Mouse (Mus musculus) myocyte (in vitro differentiated cells): ENCODE measurements around the gene Rps21. TPM values are rescaled to one million over a fixed set of nuclear protein-coding genes. Genes with fewer than 3 reads are reported as not detected.
A peak's percentile ranks its signal among the peaks of the same experiment; 100 is the strongest.

ENCODE experiments used
- H3K27me3 ChIP-seq: one replicate; pipeline ENCODE4 v1.6.1; 2011; ENCODE audit not compliant: control insufficient read depth, insufficient read depth, insufficient read length
- H3K36me3 ChIP-seq: one replicate; pipeline ENCODE4 v1.6.1; 2011; ENCODE audit not compliant: control insufficient read depth, insufficient read depth
- H3K4me2 ChIP-seq: one replicate; pipeline ENCODE4 v1.6.1; 2011; ENCODE audit warnings: low read depth, control low read depth
- H3K4me3 ChIP-seq: one replicate; pipeline ENCODE4 v1.5.1; 2011; ENCODE audit warnings: mild to moderate bottlenecking, control low read depth, moderate library complexity
- H3K79me2 ChIP-seq: one replicate; pipeline ENCODE4 v1.6.1; 2011; ENCODE audit not compliant: control insufficient read depth, insufficient read depth
- H3ac ChIP-seq: one replicate; pipeline ENCODE4 v1.6.1; 2011; ENCODE audit not compliant: control insufficient read depth, insufficient read length
- CEBPB ChIP-seq: IDR thresholded peaks from 2 replicates; pipeline ENCODE4 v1.6.1; 2011; ENCODE audit warnings: mild to moderate bottlenecking, moderate library complexity; ENCODE audit not compliant: poor library complexity, insufficient read depth, severe bottlenecking
- E2F4 ChIP-seq: IDR thresholded peaks from one replicate; pipeline ENCODE4 v1.6.1; 2011; ENCODE audit warnings: mild to moderate bottlenecking, control low read depth, moderate library complexity; ENCODE audit not compliant: insufficient read depth
- MAX ChIP-seq: IDR thresholded peaks from one replicate; pipeline ENCODE4 v1.6.1; 2011; ENCODE audit warnings: low read depth, mild to moderate bottlenecking, control low read depth
- MYOD1 ChIP-seq, 3 experiments: IDR thresholded peaks; one replicate each; pipeline ENCODE4 v1.6.1; 2011; ENCODE audit warnings: control low read depth in 2 of 3, low read depth in 2 of 3, mild to moderate bottlenecking in 2 of 3, moderate library complexity in 1 of 3; ENCODE audit not compliant: insufficient read length in 2 of 3, control insufficient read depth in 1 of 3
- MYOG ChIP-seq, 3 experiments: IDR thresholded peaks; one replicate each; pipeline ENCODE4 v1.6.1; 2011; ENCODE audit warnings: control low read depth in 2 of 3, low read depth in 2 of 3, mild to moderate bottlenecking in 2 of 3; ENCODE audit not compliant: insufficient read length in 2 of 3, control insufficient read depth in 1 of 3, insufficient read depth in 1 of 3
- POLR2A ChIP-seq: IDR thresholded peaks from one replicate; pipeline ENCODE4 v1.6.1; 2011; ENCODE audit warnings: low read depth, mild to moderate bottlenecking, control low read depth, moderate library complexity; ENCODE audit not compliant: insufficient read length
- POLR2AphosphoS2 ChIP-seq: IDR thresholded peaks from one replicate; pipeline ENCODE4 v1.6.1; 2011; ENCODE audit warnings: low read depth, control low read depth; ENCODE audit not compliant: insufficient read length
- REST ChIP-seq: IDR thresholded peaks from one replicate; pipeline ENCODE4 v1.6.1; 2011; ENCODE audit warnings: mild to moderate bottlenecking, control low read depth, moderate library complexity; ENCODE audit not compliant: insufficient read depth, insufficient read length
- SRF ChIP-seq: IDR thresholded peaks from one replicate; pipeline ENCODE4 v1.6.1; 2011; ENCODE audit warnings: low read depth; ENCODE audit not compliant: control insufficient read depth, insufficient read length
- TCF12 ChIP-seq: IDR thresholded peaks from one replicate; pipeline ENCODE4 v1.6.1; 2011; ENCODE audit warnings: mild to moderate bottlenecking, control low read depth; ENCODE audit not compliant: poor library complexity, insufficient read depth, severe bottlenecking
- TCF3 ChIP-seq: IDR thresholded peaks from one replicate; pipeline ENCODE4 v1.6.1; 2011; ENCODE audit warnings: low read depth, control low read depth; ENCODE audit not compliant: insufficient read length
- USF1 ChIP-seq: IDR thresholded peaks from one replicate; pipeline ENCODE4 v1.6.1; 2011; ENCODE audit warnings: low read depth, mild to moderate bottlenecking, control low read depth, moderate library complexity
- polyA plus RNA-seq: library from polyadenylated mRNA; unstranded; fragments of >200 nt; fragmentation: generic; extraction: Trizol; gene quantifications from one replicate; pipeline ENCODE4 v1.2.1, GENCODE M21; 2012; ENCODE audit warnings: missing spikeins

The Rps21 gene
- 3,913 TPM for polyA plus RNA-seq

DNA sequence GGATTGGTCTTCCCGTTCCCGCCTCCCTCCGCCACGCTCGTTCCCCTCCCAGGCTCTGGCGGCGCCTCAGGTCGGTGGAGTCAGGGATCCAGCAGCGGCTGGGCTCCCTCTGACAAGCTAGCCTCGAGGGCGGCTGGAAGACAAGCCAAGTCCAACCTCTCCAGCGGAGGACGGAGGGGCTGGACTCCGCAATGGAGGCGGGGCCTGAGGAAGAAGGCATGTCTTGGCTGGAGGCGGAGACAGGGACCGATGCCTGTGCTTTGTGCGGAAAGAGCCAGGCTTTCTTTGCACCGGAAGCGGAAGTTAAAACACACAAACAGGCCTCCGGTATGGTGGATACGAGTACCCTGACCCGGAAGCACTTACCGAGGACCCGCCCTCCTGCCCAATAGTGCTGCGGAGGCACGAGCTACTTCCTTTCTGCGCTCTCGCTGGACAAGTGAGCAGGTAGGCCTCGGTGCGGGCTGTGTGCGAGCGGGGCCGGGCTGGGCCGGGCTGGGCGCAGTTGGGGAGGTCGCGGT lies at the start of gene Rps21:
TSS of gene Rps21 (plus strand) at position 377 of the 521 bp plus-strand sequence.
- peaks cover 6% of the 10 kb centered on the region for H3K36me3 ChIP-seq
- TF ChIP-seq REST = peak; percentile 49
- peak; percentile 83 for TF ChIP-seq POLR2A
- peak; percentile 90 for TF ChIP-seq POLR2AphosphoS2
- peak in 1 of 3 experiments; percentile 12 for TF ChIP-seq MYOG (IDR thresholded peaks at IDR 0.05; ENCODE audit: control insufficient read depth in 1 of 3, insufficient read depth in 1 of 3, insufficient read length in 2 of 3, low read depth in 2 of 3)
- no peak for TF ChIP-seq USF1
- H3K4me2 ChIP-seq = peak within 1 kb of the TSS; percentile 95
- peaks cover 16% of the 10 kb centered on the region for H3K79me2 ChIP-seq
- no peaks in the 10 kb centered on the region for H3K27me3 ChIP-seq
- H3ac ChIP-seq = peak within 1 kb of the TSS; percentile 48
- peak within 1 kb of the TSS; percentile 85 for H3K4me3 ChIP-seq

DNA sequence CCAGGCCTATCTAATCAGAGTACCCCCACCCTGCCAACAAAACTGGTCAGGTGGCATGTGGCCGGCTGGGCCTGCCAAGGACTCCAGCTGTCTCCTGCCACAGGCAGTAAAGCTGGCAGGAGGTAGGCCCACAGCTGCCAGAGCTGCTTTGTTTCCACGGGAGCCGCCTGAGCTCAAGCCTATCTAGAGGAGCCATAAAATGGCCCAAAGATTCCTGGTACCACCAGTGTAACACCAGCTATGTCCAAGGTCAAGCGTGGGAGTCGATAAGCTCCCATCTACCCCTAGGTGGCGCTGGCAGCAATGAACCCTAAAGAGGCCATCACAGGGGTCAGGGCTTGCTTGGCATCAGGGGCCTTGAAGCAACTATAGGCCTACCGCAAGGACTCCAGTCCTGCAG lies 49.3 kb upstream of the Rps21 start:
- TF ChIP-seq TCF3 = peak; percentile 72
- peak; percentile 45 to 94 (median 81) for TF ChIP-seq MYOD1 (IDR thresholded peaks at IDR 0.05; ENCODE audit: control insufficient read depth in 1 of 3, insufficient read length in 2 of 3, low read depth in 2 of 3)
- TF ChIP-seq REST = no peak
- TF ChIP-seq MAX = no peak
- TF ChIP-seq MYOG (IDR thresholded peaks at IDR 0.05; ENCODE audit: control insufficient read depth in 1 of 3, insufficient read depth in 1 of 3, insufficient read length in 2 of 3, low read depth in 2 of 3) = peak; percentile 90 to 96 (median 93)
- no peak for TF ChIP-seq POLR2AphosphoS2
- no peak for TF ChIP-seq USF1
- TF ChIP-seq TCF12 = peak; percentile 44
- no peak for TF ChIP-seq SRF
- TF ChIP-seq E2F4 = no peak
- TF ChIP-seq POLR2A = no peak

DNA sequence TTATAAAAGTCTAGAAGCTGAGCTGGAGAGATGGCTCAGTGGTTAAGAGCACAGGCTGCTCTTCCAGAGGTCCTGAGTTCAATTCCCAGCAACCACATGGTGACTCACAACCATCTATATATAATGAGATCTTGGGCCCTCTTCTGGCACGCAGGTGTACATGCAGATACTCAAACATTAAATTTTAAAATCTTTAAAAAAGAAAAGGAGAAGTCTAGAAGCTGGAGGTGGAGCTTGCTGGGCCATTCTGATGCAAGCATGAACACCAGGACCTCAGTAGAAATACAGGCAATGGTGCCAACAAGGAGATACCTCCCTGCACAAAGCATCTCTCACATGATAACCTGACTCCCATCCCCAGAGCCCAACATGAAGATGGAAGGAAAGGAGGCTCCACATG lies 48.2 kb upstream of the Rps21 start:
- TF ChIP-seq SRF = no peak
- TF ChIP-seq MAX = no peak
- no peak for TF ChIP-seq CEBPB
- TF ChIP-seq USF1 = no peak
- TF ChIP-seq E2F4 = no peak
- no peak for TF ChIP-seq TCF3
- TF ChIP-seq POLR2A = no peak
- no peak for TF ChIP-seq MYOD1 (IDR thresholded peaks at IDR 0.05; ENCODE audit: control insufficient read depth in 1 of 3, insufficient read length in 2 of 3, low read depth in 2 of 3)
- TF ChIP-seq REST = no peak
- no peak for TF ChIP-seq POLR2AphosphoS2
- no peak for TF ChIP-seq TCF12
- TF ChIP-seq MYOG (IDR thresholded peaks at IDR 0.05; ENCODE audit: control insufficient read depth in 1 of 3, insufficient read depth in 1 of 3, insufficient read length in 2 of 3, low read depth in 2 of 3) = no peak
- no peak overlapping the region for H3K4me2 ChIP-seq
- H3K4me3 ChIP-seq = no peak overlapping the region
- peaks cover 4% of the 10 kb centered on the region for H3K36me3 ChIP-seq
- no peak overlapping the region for H3ac ChIP-seq
- peaks cover 31% of the 10 kb centered on the region for H3K79me2 ChIP-seq
- no peaks in the 10 kb centered on the region for H3K27me3 ChIP-seq

More for the DNA sequence above, 49.3 kb upstream of the Rps21 start:
- Histone ChIP-seq H3K27me3 (no peaks in the 10 kb centered on the region), H3K4me3 (no peak overlapping the region), H3K4me2 (no peak overlapping the region), H3K79me2 (peaks cover 31% of the 10 kb centered on the region), H3K36me3 (peaks cover 9% of the 10 kb centered on the region), H3ac (no peak overlapping the region)

DNA sequence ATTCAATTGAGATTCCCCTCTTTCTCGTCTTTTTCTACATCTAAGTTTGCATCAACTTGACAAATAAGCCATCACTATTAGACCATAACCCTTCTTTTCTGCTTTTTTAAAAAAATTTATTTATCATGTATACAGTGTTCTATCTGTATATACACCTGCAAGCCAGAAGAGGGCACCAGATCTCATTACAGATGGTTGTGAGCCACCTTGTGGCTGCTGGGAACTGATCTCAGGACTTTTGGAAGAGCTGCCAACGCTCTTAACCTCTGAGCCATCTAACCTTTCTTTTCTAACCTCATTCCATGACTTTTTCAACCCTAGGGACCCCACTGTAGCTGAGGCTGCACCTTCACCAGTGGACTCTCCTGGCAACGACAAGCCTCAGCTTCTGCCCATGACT lies 44.9 kb upstream of the Rps21 start:
- Histone ChIP-seq H3K4me2 (no peak overlapping the region), H3ac (no peak overlapping the region), H3K79me2 (peaks cover 35% of the 10 kb centered on the region), H3K27me3 (no peaks in the 10 kb centered on the region), H3K4me3 (no peak overlapping the region), H3K36me3 (no peaks in the 10 kb centered on the region)
- no peak for TF ChIP-seq CEBPB
- no peak for TF ChIP-seq TCF3
- TF ChIP-seq SRF = no peak
- TF ChIP-seq USF1 = no peak
- no peak for TF ChIP-seq MAX
- TF ChIP-seq MYOG (IDR thresholded peaks at IDR 0.05; ENCODE audit: control insufficient read depth in 1 of 3, insufficient read depth in 1 of 3, insufficient read length in 2 of 3, low read depth in 2 of 3) = no peak
- no peak for TF ChIP-seq MYOD1 (IDR thresholded peaks at IDR 0.05; ENCODE audit: control insufficient read depth in 1 of 3, insufficient read length in 2 of 3, low read depth in 2 of 3)
- TF ChIP-seq E2F4 = no peak
- no peak for TF ChIP-seq REST
- no peak for TF ChIP-seq POLR2A
- TF ChIP-seq TCF12 = no peak
- TF ChIP-seq POLR2AphosphoS2 = no peak
